Mouse (Mus musculus): ENCODE measurements around the gene Kif18a. TPM values are rescaled to one million over a fixed set of nuclear protein-coding genes. Genes with fewer than 3 reads are reported as not detected.

The Kif18a gene
- 20.8 and 22.3 TPM in 2 replicates for polyA plus RNA-seq (2015; fragmentation: Nextera tagmentation; extraction: Ambion mirVana)

DNA sequence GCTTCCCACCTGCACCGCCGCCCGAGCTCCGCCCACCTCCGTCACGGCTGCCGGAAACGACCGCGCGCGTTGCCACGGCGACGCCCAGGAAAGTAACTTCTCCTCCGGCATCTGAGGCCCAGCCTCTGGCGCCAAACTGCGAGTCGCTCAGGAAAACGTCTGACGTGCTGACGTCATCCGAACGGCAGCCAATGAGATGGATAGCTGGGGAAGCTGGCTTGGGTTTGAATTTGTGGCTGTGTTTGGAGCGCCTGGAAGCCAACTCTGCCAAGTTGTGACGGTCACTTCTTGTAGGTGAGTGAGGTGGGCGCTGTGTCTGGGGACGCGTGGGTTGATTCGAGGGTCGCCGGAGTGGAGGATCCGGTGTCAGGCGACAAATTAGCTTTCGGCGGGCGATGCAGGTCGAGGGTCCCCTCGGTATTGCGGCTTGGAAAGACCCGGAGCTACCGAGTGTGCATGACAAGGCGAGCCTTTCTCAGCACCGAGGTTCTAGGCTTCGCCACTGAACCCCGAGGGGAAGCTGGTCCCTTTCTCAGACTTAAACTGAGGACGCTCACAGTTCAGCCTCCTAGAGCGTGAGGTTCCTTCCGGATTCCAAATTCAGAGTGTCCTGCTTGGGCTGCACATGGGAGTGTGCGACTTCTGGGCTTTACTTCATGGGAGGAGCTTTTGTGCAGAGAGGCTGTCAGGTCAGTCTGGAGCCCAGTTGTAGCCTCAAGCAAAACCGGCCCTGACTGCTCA, at the start of gene Kif18a, which contains the start of gene Mettl15:
TSS of gene Kif18a (plus strand) at position 139 of the 741 bp plus-strand sequence.
TSS of gene Mettl15 (minus strand) at position 149 of the 741 bp plus-strand sequence.
- H3K4me3 ChIP-seq (ENCODE audit: low read length) = peak within 1 kb of the TSS; percentile 65
- ATAC-seq (ENCODE audit: low read depth) = peak; percentile 98
- peak within 1 kb of the TSS; percentile 73 for H3K9ac ChIP-seq (ENCODE audit: low read length)
- H3K36me3 ChIP-seq (ENCODE audit: control insufficient read depth, insufficient read depth, low read length) = no peaks in the 10 kb centered on the region
- peak within 1 kb of the TSS; percentile 76 for H3K4me2 ChIP-seq (ENCODE audit: low read depth, low read length)
- H3K4me1 ChIP-seq (replicated peaks; ENCODE audit: control insufficient read depth, insufficient read depth, low read length) = peaks cover 10% of the 10 kb centered on the region; the same call in 1 of the 2 replicates
- no peaks in the 10 kb centered on the region for H3K27me3 ChIP-seq (ENCODE audit: control insufficient read depth, insufficient read depth, low read depth, low read length)
- H3K27ac ChIP-seq (ENCODE audit: low read length) = peak within 1 kb of the TSS; percentile 73
- H3K9me3 ChIP-seq (ENCODE audit: control insufficient read depth, low read length) = no peaks in the 10 kb centered on the region
- 0% methylated on average over 51 of the region's 51 CpGs for WGBS

DNA sequence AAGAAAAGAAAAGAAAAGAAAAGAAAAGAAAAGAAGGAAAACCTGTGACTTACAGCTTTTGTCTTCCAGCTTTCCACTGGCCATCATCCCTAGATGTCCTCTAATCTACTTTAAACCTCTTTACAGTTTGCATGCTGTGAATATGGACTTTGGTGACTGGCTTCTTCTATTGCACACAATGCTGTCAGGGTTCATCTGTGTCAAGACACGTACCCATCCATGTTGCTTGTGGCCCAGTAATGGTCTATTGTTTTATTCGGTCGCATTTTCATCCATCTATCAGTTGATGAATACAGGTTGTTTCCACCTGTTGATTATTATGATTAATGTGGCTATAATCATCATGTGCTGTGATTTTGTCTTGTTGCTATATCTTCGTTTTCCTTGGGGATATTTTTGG, 46.7 kb upstream of the Kif18a start:
- Histone ChIP-seq H3K4me3 (ENCODE audit: low read length) (no peak overlapping the region), H3K27ac (ENCODE audit: low read length) (no peak overlapping the region), H3K4me2 (ENCODE audit: low read depth, low read length) (no peak overlapping the region), H3K27me3 (ENCODE audit: control insufficient read depth, insufficient read depth, low read depth, low read length) (no peaks in the 10 kb centered on the region), H3K9ac (ENCODE audit: low read length) (no peak overlapping the region), H3K4me1 (replicated peaks; ENCODE audit: control insufficient read depth, insufficient read depth, low read length) (no peaks in the 10 kb centered on the region), H3K9me3 (ENCODE audit: control insufficient read depth, low read length) (no peaks in the 10 kb centered on the region), H3K36me3 (ENCODE audit: control insufficient read depth, insufficient read depth, low read length) (no peaks in the 10 kb centered on the region)
- WGBS = 80% methylated on average over 4 of the region's 4 CpGs
- no peak for ATAC-seq (ENCODE audit: low read depth)

DNA sequence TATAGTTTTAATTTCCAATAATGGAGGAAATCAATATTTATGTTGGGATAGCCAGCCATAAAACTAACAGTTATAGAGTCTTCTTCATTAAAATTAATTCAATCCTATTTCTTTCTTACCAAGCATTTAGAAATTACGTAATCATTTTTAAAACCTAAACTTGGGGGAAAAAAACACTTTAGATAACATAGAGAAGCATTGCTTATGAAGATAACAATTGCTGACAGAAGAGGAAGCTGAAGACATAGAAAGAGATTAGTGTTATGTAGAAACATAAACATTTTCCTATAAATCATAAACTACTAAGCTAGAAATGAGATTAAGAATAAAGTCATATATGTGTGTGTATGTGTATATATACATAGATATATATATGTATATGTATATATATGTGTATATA, 44.8 kb upstream of the Kif18a start:
- Histone ChIP-seq H3K4me2 (ENCODE audit: low read depth, low read length) (no peak overlapping the region), H3K4me1 (replicated peaks; ENCODE audit: control insufficient read depth, insufficient read depth, low read length) (no peaks in the 10 kb centered on the region), H3K27me3 (ENCODE audit: control insufficient read depth, insufficient read depth, low read depth, low read length) (no peaks in the 10 kb centered on the region), H3K9ac (ENCODE audit: low read length) (no peak overlapping the region), H3K9me3 (ENCODE audit: control insufficient read depth, low read length) (no peaks in the 10 kb centered on the region), H3K4me3 (ENCODE audit: low read length) (no peak overlapping the region), H3K27ac (ENCODE audit: low read length) (no peak overlapping the region), H3K36me3 (ENCODE audit: control insufficient read depth, insufficient read depth, low read length) (no peaks in the 10 kb centered on the region)
- 68% methylated on average over 1 of the region's 1 CpGs for WGBS
- ATAC-seq (ENCODE audit: low read depth) = no peak

DNA sequence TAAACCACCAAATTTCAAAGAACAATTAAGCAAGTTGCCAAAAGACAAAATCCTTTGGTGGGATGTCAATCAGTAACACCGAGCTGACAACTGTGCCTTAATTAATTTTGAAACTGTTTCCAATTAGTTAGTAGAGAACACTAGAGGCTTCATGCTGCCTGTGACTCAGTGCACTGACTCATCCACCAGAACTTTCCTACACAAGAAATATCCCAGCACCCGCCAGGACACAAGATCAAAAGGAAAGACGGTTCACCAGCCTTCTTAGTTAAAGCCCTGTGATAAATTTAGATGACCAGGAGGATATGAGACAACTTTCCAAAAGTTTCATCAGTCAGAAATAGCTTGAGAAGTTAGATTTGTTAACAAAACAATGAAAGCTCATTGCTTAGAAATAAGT, 38.6 kb upstream of the Kif18a start:
- no peak for ATAC-seq (ENCODE audit: low read depth)
- WGBS = 72% methylated on average over 3 of the region's 3 CpGs
- no peaks in the 10 kb centered on the region for H3K27me3 ChIP-seq (ENCODE audit: control insufficient read depth, insufficient read depth, low read depth, low read length)
- no peak overlapping the region for H3K4me3 ChIP-seq (ENCODE audit: low read length)
- no peak overlapping the region for H3K27ac ChIP-seq (ENCODE audit: low read length)
- no peaks in the 10 kb centered on the region for H3K9me3 ChIP-seq (ENCODE audit: control insufficient read depth, low read length)
- no peak overlapping the region for H3K4me2 ChIP-seq (ENCODE audit: low read depth, low read length)
- H3K9ac ChIP-seq (ENCODE audit: low read length) = no peak overlapping the region
- H3K4me1 ChIP-seq (replicated peaks; ENCODE audit: control insufficient read depth, insufficient read depth, low read length) = no peaks in the 10 kb centered on the region
- no peaks in the 10 kb centered on the region for H3K36me3 ChIP-seq (ENCODE audit: control insufficient read depth, insufficient read depth, low read length)

DNA sequence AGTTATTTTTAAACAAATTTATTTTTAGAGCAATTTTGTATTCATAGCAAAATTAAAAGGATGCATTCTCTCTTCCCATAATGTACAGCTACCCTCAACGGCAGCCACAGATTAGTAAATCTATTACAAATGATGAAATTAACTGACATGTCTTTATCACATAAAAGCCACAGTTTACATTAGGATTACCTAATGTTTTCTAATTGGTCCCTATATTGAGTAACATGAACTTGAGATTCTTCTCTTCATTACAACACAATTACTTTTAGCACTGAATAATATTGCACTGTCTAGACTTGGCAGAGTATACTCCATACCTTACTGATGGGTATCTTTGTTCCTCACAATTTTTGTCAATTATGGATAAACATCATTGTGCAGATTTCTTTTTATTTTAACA, 17.8 kb upstream of the Kif18a start:
- ATAC-seq (ENCODE audit: low read depth) = no peak
- no peaks in the 10 kb centered on the region for H3K27me3 ChIP-seq (ENCODE audit: control insufficient read depth, insufficient read depth, low read depth, low read length)
- H3K9me3 ChIP-seq (ENCODE audit: control insufficient read depth, low read length) = no peaks in the 10 kb centered on the region
- H3K36me3 ChIP-seq (ENCODE audit: control insufficient read depth, insufficient read depth, low read length) = no peaks in the 10 kb centered on the region
- 79% methylated on average over 1 of the region's 1 CpGs for WGBS
- H3K4me1 ChIP-seq (replicated peaks; ENCODE audit: control insufficient read depth, insufficient read depth, low read length) = no peaks in the 10 kb centered on the region
- H3K4me2 ChIP-seq (ENCODE audit: low read depth, low read length) = no peak overlapping the region
- no peak overlapping the region for H3K9ac ChIP-seq (ENCODE audit: low read length)
- no peak overlapping the region for H3K27ac ChIP-seq (ENCODE audit: low read length)
- no peak overlapping the region for H3K4me3 ChIP-seq (ENCODE audit: low read length)

DNA sequence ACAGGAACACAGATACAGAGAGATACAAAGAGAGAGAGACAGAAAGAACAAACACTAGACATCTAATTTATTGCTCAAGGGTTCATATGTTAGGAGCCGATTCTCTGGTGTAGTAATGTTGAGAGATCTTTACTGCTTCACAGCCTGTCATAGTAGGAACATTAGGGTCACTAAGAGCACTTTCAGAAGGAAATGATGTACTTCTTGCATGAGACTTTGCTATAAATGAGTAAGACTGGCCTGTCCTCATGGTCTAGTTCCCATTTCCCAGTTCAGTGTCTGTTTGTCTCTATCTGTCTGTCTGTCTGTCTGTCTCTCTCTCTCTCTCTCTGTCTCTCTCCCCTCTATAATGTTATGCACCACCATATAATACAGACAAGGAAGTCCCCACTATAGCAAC, 7.4 kb upstream of the Kif18a start:
- no peaks in the 10 kb centered on the region for H3K9me3 ChIP-seq (ENCODE audit: control insufficient read depth, low read length)
- H3K9ac ChIP-seq (ENCODE audit: low read length) = no peak overlapping the region
- H3K27ac ChIP-seq (ENCODE audit: low read length) = no peak overlapping the region
- ATAC-seq (ENCODE audit: low read depth) = no peak
- peaks cover 2% of the 10 kb centered on the region; the same call in 1 of the 2 replicates for H3K4me1 ChIP-seq (replicated peaks; ENCODE audit: control insufficient read depth, insufficient read depth, low read length)
- WGBS = 70% methylated on average over 1 of the region's 1 CpGs
- no peak overlapping the region for H3K4me2 ChIP-seq (ENCODE audit: low read depth, low read length)
- H3K4me3 ChIP-seq (ENCODE audit: low read length) = no peak overlapping the region
- no peaks in the 10 kb centered on the region for H3K27me3 ChIP-seq (ENCODE audit: control insufficient read depth, insufficient read depth, low read depth, low read length)
- H3K36me3 ChIP-seq (ENCODE audit: control insufficient read depth, insufficient read depth, low read length) = no peaks in the 10 kb centered on the region

DNA sequence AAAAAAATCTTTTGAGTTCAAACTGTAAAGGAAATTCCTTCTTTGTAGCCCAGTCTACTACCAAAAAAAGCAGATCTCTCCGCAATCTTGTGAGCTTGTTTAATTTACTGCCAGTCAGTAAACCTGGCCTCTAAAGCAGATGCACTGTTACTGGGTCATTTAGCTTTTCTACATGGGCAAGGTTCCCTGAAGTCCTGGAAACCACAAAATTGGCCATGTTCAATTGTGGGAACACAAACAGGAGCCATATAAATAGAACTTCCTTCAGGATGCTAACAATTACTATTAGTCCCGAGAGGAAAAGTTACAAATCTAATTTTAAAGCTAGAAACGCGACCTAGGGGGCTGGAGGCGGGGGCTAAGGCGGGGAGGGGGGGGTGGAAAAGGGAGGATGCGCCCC, 2.9 kb upstream of the Kif18a start:
- peaks cover 10% of the 10 kb centered on the region; the same call in 1 of the 2 replicates for H3K4me1 ChIP-seq (replicated peaks; ENCODE audit: control insufficient read depth, insufficient read depth, low read length)
- H3K36me3 ChIP-seq (ENCODE audit: control insufficient read depth, insufficient read depth, low read length) = no peaks in the 10 kb centered on the region
- H3K4me2 ChIP-seq (ENCODE audit: low read depth, low read length) = peak overlapping the region; percentile 61
- H3K9me3 ChIP-seq (ENCODE audit: control insufficient read depth, low read length) = no peaks in the 10 kb centered on the region
- no peak for ATAC-seq (ENCODE audit: low read depth)
- peak overlapping the region; percentile 73 for H3K9ac ChIP-seq (ENCODE audit: low read length)
- H3K4me3 ChIP-seq (ENCODE audit: low read length) = peak overlapping the region; percentile 64
- WGBS = 6% methylated on average over 7 of the region's 7 CpGs
- no peaks in the 10 kb centered on the region for H3K27me3 ChIP-seq (ENCODE audit: control insufficient read depth, insufficient read depth, low read depth, low read length)
- peak overlapping the region; percentile 21 for H3K27ac ChIP-seq (ENCODE audit: low read length)

DNA sequence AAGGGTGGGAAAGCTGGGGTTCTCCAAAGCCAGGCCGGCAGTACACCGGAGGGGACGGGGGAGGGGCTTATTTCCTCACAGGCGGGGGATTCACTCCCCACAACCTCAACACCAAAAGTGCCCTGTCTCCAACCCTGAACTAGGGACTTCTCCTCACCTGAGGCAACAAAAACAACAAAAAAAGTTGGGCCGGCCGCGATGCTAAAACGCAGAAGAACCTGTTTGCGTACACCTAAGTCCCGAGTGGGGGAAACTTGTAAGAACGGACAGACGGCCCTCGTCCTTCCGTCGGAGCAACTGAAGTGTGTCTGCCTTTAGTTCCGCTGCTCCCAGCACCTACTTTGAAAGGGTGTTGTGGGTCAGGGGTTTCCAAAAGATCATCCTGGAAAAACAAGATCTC, 2.5 kb upstream of the Kif18a start:
- no peaks in the 10 kb centered on the region for H3K36me3 ChIP-seq (ENCODE audit: control insufficient read depth, insufficient read depth, low read length)
- H3K27ac ChIP-seq (ENCODE audit: low read length) = peak overlapping the region; percentile 21
- peak overlapping the region; percentile 64 for H3K4me3 ChIP-seq (ENCODE audit: low read length)
- no peaks in the 10 kb centered on the region for H3K27me3 ChIP-seq (ENCODE audit: control insufficient read depth, insufficient read depth, low read depth, low read length)
- under 1% methylated on average over 16 of the region's 16 CpGs for WGBS
- H3K4me2 ChIP-seq (ENCODE audit: low read depth, low read length) = peak overlapping the region; percentile 61
- H3K9me3 ChIP-seq (ENCODE audit: control insufficient read depth, low read length) = no peaks in the 10 kb centered on the region
- ATAC-seq (ENCODE audit: low read depth) = no peak
- peaks cover 10% of the 10 kb centered on the region; the same call in 1 of the 2 replicates for H3K4me1 ChIP-seq (replicated peaks; ENCODE audit: control insufficient read depth, insufficient read depth, low read length)
- peak overlapping the region; percentile 73 for H3K9ac ChIP-seq (ENCODE audit: low read length)

DNA sequence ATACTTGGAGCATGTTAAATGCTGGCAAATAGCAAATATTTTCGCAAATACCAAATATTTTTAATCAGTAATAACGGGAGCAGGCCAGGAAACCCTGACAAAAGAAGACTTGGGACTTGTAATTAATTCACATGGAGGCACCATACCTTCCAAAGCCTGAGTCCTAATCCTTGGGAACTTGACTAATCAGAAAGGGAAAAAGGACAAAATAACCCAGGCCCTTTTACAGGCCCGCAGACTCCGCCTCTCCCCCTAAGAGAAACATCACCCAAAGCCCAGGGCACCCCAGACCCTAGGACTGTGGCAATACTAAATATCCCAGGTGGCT, 302 bp upstream of the Kif18a start:
- Histone ChIP-seq H3K36me3 (ENCODE audit: control insufficient read depth, insufficient read depth, low read length) (no peaks in the 10 kb centered on the region), H3K4me3 (ENCODE audit: low read length) (peak overlapping the region; percentile 65), H3K4me2 (ENCODE audit: low read depth, low read length) (peak overlapping the region; percentile 61), H3K4me1 (replicated peaks; ENCODE audit: control insufficient read depth, insufficient read depth, low read length) (peaks cover 10% of the 10 kb centered on the region; the same call in 1 of the 2 replicates), H3K27ac (ENCODE audit: low read length) (peak overlapping the region; percentile 32; the same call in 1 of the 2 replicates), H3K9ac (ENCODE audit: low read length) (peak overlapping the region; percentile 73), H3K27me3 (ENCODE audit: control insufficient read depth, insufficient read depth, low read depth, low read length) (no peaks in the 10 kb centered on the region), H3K9me3 (ENCODE audit: control insufficient read depth, low read length) (no peaks in the 10 kb centered on the region)
- WGBS = 4% methylated on average over 4 of the region's 4 CpGs
- no peak for ATAC-seq (ENCODE audit: low read depth)

All from lung, embryonic 16.5 days (tissue).